8 mouse cellular contexts compared by ENCODE assay signal in the genomic region with DNA sequence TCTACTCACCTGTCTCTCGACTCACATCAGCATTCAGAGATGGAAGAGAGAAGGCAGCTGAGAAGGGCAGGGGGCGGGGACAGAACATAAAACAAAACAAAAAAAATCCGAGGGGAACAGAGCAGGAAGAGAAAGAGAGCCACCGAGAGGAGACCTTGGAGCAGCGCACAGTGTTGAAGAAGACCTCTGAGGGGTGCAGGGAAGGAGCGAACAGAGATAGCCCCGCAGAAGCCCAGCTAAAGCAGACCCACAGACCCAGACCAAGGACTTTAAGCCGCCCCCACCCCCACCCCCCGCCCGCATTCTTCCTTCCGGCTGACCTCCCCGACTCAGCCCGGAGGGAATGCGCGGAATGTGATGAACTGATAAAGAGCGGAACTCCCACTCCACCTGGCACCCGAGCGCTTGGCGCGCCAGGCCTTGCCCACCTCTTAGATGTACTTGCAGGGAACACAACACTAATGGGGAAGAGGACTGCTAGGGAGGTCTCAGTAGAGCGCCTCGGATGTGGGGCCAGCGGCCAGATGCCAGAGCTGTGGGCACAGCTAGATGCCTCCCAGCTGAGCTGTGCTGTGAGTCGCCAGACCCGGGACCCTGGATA. TPM values are rescaled to one million over a fixed set of nuclear protein-coding genes. Genes with fewer than 3 reads are reported as not detected.
A peak's percentile ranks its signal among the peaks of the same experiment; 100 is the strongest.
DNase-seq lines count a peak whose midpoint lies in the region; ATAC-seq lines count a peak whose summit lies in the region.

No protein-coding gene starts in this region.

- peak overlapping the region; percentile 75 for H3K27ac ChIP-seq in embryonic facial prominence, embryonic 10.5 days (replicated peaks)
- H3K27ac ChIP-seq in intestine, embryonic 16.5 days (ENCODE audit: low read length): no peak overlapping the region

- peaks cover 14% of the 10 kb centered on the region for H3K27me3 ChIP-seq in embryonic facial prominence, embryonic 10.5 days (replicated peaks; ENCODE audit: low read depth, poor library complexity, severe bottlenecking)
- peaks cover 4% of the 10 kb centered on the region; the same call in 1 of the 2 replicates for H3K27me3 ChIP-seq in intestine, embryonic 16.5 days (replicated peaks; ENCODE audit: control insufficient read depth, insufficient read depth, low read length)

- peak overlapping the region; percentile 50 for H3K4me3 ChIP-seq in embryonic facial prominence, embryonic 10.5 days
- H3K4me3 ChIP-seq in intestine, embryonic 16.5 days (ENCODE audit: low read length): peak overlapping the region; percentile 6; the same call in 1 of the 2 replicates

- H3K36me3 ChIP-seq in embryonic facial prominence, embryonic 10.5 days (replicated peaks): no peaks in the 10 kb centered on the region
- H3K36me3 ChIP-seq in intestine, embryonic 16.5 days (ENCODE audit: control insufficient read depth, insufficient read depth, low read length): no peaks in the 10 kb centered on the region

- H3K9me3 ChIP-seq in embryonic facial prominence, embryonic 10.5 days: no peaks in the 10 kb centered on the region
- H3K9me3 ChIP-seq in intestine, embryonic 16.5 days (ENCODE audit: control insufficient read depth, low read length): no peaks in the 10 kb centered on the region

- DNase-seq in heart, adult 11 months: peak; percentile 92
- DNase-seq in heart, postnatal 14 days: no peak
- peak; percentile 74 for DNase-seq in embryonic facial prominence, embryonic 10.5 days (ENCODE audit: low spot score)
- peak; percentile 63 to 87 for DNase-seq in lung, postnatal 4 days
- DNase-seq in layer of hippocampus, adult 9-10 months (ENCODE audit: low spot score): no peak
- no peak for DNase-seq in gastrocnemius, postnatal 14 days

- intact Hi-C loops in heart, postnatal 14 days (cut with DNase I): loop anchor here (5.0 to 10.0 kb wide), 2 partner anchors 168 to 241 kb away; a partner anchor contains a TSS
- intact Hi-C loops in gastrocnemius, postnatal 14 days (cut with DNase I; ENCODE audit: low total_unique reads): loop anchor here (2.0 kb wide), 1 partner anchor 29 kb away; a partner anchor contains a TSS

- H3K9ac ChIP-seq in intestine, embryonic 16.5 days (ENCODE audit: low read depth, low read length): 0 out of 2 replicates have a peak overlapping the region, but pooled peaks have one; percentile 13

- peaks cover 47% of the 10 kb centered on the region for H3K4me1 ChIP-seq in embryonic facial prominence, embryonic 10.5 days
- peaks cover 21% of the 10 kb centered on the region for H3K4me1 ChIP-seq in intestine, embryonic 16.5 days (ENCODE audit: control insufficient read depth, insufficient read depth, low read length)

- 4% methylated on average over 25 of the region's 25 CpGs for WGBS in embryonic facial prominence, embryonic 10.5 days
- WGBS in intestine, embryonic 16.5 days: 4% methylated on average over 25 of the region's 25 CpGs

- peak overlapping the region; percentile 48 for H3K4me2 ChIP-seq in intestine, embryonic 16.5 days (ENCODE audit: low read depth, low read length)

- ATAC-seq in intestine, embryonic 16.5 days: peak; percentile 24; the same call in 1 of the 2 replicates
- no peak for ATAC-seq in monocyte, adult 5-6 weeks (replicated peaks; ENCODE audit: insufficient number of reproducible peaks, low FRiP score, low TSS enrichment, poor library complexity, severe bottlenecking)

RNA-seq across cellular contexts. Expression of a gene that starts 14.5 kb away (rescaled TPM):
- total RNA-seq in heart, postnatal 14 days (2021): not detected
- 29.8 and 31.3 TPM in 2 replicates for polyA plus RNA-seq in embryonic facial prominence, embryonic 10.5 days (2016; fragmentation: Nextera tagmentation; extraction: Ambion mirVana)
- 0.64 and 0.71 TPM in 2 replicates for polyA plus RNA-seq in intestine, embryonic 16.5 days (2015; fragmentation: Nextera tagmentation; extraction: Ambion mirVana)
- total RNA-seq in monocyte, adult 5-6 weeks (2017): not detected in 3 replicates
- not detected for total RNA-seq in gastrocnemius, postnatal 14 days (2021)

RNA-seq across cellular contexts. Expression of a gene that starts 28.8 kb away (rescaled TPM):
- total RNA-seq in heart, postnatal 14 days (2021): 10 to 100 TPM; 13.5 to 15.6 TPM
- 11.5 and 12.2 TPM in 2 replicates for polyA plus RNA-seq in embryonic facial prominence, embryonic 10.5 days (2016; fragmentation: Nextera tagmentation; extraction: Ambion mirVana)
- 35.7 and 39.9 TPM in 2 replicates for polyA plus RNA-seq in intestine, embryonic 16.5 days (2015; fragmentation: Nextera tagmentation; extraction: Ambion mirVana)
- total RNA-seq in monocyte, adult 5-6 weeks (2017): 0.75 to 1.2 TPM (median 0.97 TPM) in 3 replicates
- 1 to 10 TPM; 3.5 to 4.0 TPM for total RNA-seq in gastrocnemius, postnatal 14 days (2021)

RNA-seq across cellular contexts. Expression of a gene that starts 40.7 kb away (rescaled TPM):
- total RNA-seq in heart, postnatal 14 days (2021): under 1 TPM in 1 of 2 experiments, not detected in 1; 0.17 TPM
- polyA plus RNA-seq in embryonic facial prominence, embryonic 10.5 days (2016; fragmentation: Nextera tagmentation; extraction: Ambion mirVana): 3.6 and 4.3 TPM in 2 replicates
- polyA plus RNA-seq in intestine, embryonic 16.5 days (2015; fragmentation: Nextera tagmentation; extraction: Ambion mirVana): 0.11 and 0.12 TPM in 2 replicates
- total RNA-seq in monocyte, adult 5-6 weeks (2017): not detected in 3 replicates
- not detected for total RNA-seq in gastrocnemius, postnatal 14 days (2021)

Comparison
In these comparisons a context has a peak if more than half of its experiments do, and no peak if none do; other contexts are left out.
1. DNase-seq: peak in heart, adult 11 months (single experiment), embryonic facial prominence, embryonic 10.5 days (single experiment) and lung, postnatal 4 days (2 of 2); none in heart, postnatal 14 days (0 of 2), layer of hippocampus, adult 9-10 months (single experiment) and gastrocnemius, postnatal 14 days (single experiment).